Mouse (Mus musculus): Measurements from ENCODE around the gene Hook2. TPM values are rescaled to one million over a fixed set of nuclear protein-coding genes. Genes with fewer than 3 reads are reported as not detected.
A peak's percentile ranks its signal among the peaks of the same experiment; 100 is the strongest.

Gene Hook2
- total RNA-seq, 2 experiments from 2014 or later, result 2.7 TPM

GRCm38 (mm10) chr8:84987388-84987787, 3.0 kb upstream of the Hook2 start:
- no peak for DNase-seq

DNA sequence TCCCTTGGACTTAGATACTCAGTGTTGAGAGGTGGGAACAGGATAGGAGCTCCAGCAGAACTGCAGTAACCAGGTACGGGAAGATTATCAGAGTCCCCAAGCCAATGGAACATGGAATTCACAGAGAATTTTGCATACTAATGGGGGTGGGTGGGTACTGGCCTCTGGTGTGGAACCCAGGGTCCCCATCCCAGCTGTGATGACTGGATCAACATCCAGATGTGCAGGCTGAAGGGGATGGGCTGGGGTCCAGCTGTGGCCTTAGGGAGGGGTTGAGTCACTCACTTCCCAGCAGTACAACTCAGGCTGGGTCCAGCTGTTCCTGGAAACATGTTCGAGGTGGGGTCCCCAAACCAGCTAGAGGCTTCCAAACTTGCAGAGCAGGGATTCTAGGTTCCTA, 2.5 kb upstream of the Hook2 start:
- peak; percentile 57 to 71 for DNase-seq

DNA sequence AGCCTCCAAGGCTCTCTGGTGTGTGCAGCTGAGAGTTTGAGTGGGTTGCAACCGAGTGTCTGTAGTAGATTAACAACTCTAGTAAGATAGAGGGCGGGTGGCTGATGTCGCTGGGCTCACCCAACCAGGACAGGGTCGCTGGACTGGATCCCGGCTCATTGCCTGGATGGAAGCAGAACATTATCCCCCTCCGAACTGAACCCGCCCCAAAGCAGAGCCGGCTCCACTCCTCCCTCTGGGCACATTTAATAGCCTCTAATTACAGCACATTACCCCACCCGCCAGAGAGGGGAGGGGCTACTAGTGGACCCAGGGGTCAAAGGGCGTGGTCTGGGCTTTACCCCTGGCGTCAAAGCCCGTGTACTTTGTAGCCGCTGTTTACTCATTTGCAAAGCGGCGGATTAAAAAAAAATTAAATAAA, 1.1 kb upstream of the Hook2 start:
- DNase-seq, result peak; percentile 79 to 80

- peak; percentile 95 to 99 for DNase-seq
Measured at GRCm38 (mm10) chr8:84989810-84990209, 593 bp upstream of the Hook2 start.

DNA sequence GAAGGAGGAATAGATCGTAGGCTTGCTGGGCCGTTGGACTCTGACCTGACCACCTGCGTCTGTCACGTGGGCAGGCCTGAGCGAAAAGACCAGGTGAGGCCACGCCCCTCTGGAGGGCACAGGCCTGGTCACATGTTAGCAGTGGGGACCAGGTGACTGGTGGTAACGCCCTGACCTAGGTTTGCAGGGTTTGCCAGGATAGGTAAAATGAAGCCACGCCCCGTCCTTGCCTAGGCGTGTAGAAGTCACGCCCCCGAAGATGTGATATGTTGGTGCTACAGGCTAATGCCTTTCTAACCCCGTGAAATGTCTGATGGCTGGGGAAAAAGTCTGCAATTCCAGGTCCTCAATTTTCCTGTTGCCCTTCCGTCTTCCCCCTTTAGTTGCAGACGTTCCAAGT, 433 bp downstream of the Hook2 start:
- DNase-seq, result no peak

- no peak for DNase-seq
Measured at GRCm38 (mm10) chr8:84994375-84994774, 4.0 kb downstream of the Hook2 start.

- no peak for DNase-seq
Measured at GRCm38 (mm10) chr8:84995680-84996079, 5.3 kb downstream of the Hook2 start.

DNA sequence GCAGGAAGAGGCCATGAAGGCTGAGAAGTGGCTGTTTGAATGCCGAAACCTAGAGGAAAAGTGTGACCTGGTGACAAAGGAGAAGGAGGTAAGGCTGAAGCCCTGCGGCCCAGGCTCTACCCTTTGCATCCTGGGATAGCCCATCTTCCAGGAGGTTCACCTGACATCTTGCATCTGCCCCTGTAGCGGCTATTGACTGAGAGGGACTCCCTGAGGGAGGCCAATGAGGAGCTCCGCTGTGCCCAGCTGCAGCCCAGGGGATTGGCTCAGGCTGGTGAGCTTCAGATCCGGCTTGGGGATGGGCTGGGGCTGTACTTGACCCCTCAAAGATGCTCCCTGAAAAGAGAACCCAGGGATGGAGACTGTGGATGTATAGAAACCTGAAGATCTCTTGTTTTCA, 6.6 kb downstream of the Hook2 start:
- no peak for DNase-seq

GRCm38 (mm10) chr8:84997649-84998295, 7.4 kb downstream of the Hook2 start:
- DNase-seq, result peak; percentile 90 to 94

DNA sequence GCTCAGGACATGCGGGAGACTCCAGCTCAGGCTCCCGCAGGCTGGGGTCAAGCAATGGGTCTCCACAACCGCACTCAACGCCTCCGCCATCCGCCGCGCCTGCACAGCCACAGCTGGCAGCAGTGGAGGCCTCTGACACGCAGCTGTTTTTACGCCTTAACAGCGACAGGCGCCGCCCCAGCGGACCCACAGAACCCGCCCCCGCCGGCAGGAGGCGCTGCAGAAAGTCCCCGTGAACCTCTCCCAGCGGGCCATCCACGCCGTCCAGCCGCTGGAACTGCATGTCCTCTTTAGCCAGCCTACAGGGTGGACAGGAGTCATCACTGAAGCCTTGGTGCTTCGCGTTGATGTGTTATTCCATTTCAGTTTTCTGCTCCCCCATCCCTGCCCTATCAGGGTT, 17.3 kb downstream of the Hook2 start:
- no peak for DNase-seq

GRCm38 (mm10) chr8:85011242-85011641, 20.8 kb downstream of the Hook2 start:
- no peak for DNase-seq

DNA sequence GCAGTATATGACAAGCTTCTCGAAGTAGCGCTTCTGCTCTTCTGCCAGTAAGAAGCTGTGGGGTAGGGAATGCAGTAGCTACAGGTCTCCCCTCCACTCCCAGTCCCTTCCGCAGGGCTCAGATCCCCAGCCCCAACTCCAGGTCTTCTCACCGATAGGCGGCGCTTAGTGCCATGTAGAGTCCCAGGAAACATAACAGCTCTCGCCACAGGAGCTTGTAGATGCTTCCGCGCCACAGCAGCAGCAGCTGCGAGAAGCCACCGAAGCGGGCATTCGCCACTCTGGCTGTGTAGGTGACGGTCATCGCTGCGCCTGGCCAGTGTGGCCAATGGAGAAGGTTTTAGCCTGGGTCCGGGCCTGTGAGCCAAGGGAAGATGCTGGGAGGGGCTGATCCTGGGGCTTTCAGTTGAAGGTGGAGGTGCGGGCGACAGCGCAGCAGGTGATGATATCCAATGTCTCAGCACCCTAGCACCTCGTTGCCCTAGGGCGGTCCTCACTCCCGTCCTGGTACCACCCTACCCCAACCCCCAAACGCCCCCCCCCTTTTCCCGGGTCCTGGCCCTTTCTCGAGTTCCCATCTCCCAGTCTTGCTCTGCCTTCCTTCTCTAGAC, 22.9 kb downstream of the Hook2 start:
- peak; percentile 54 to 65 for DNase-seq

DNA sequence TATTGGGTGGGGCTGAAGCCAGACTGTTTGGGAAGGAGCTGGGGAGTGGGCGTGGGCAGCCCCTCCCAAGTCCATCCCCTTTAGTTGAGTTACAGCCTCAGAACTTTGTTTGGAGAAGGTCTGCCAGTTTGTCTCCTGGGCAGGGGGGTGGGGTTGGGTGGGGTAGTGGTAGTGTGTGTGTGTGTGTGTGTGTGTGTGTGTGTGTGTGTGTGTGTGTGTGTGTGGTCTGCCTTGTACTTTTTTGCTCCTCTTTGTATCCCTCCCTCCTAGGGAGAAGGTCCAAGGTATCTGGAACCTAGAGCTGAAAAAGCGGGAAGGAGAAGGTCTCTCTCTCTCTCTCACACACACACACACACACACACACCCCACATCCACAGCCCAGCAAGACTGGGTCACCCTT, 24.0 kb downstream of the Hook2 start, which contains the start of gene Best2:
Gene Best2, minus strand, starts transcription at position 101 of the 400 bp plus-strand sequence.
- DNase-seq, result no peak

DNA sequence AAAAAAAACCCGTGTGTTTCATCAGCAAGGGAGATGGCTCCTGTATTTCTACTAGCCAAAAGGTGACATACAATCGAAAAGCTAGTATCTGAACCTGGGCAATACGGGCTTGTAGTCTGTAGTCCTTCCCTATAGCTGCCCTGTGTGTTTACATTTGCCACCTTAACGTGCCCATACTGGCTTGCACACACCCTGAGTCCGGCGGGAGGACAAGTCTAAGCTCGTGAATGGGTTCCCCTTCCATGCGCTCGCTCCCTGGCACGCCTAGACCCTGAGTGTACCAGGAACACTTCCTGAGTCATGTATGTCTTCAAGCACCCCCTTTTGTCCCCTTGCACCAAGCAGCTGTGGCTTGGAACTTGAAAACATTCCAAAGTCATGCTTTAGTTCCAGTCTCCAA, 26.3 kb downstream of the Hook2 start:
- no peak for DNase-seq

DNA sequence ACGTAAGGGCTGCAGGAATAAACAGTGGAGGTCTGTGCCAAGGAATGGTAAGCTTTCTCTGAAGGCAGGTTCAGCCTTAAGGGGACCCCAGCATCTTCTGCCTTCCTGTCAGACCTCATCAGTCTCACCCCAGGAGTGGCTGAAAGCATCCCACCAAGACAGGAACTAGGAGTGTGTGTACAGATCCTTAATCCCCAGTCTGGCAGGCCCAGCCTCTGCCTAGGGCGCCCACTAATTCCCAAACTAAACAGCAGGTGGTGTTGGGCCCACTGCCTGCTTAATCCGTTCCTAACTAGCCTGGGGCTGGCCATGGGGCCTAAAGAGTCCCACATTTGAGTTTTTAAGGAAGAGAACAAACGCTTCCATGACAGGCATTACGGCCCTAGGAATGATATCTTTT, 26.8 kb downstream of the Hook2 start:
- DNase-seq, result no peak

DNA sequence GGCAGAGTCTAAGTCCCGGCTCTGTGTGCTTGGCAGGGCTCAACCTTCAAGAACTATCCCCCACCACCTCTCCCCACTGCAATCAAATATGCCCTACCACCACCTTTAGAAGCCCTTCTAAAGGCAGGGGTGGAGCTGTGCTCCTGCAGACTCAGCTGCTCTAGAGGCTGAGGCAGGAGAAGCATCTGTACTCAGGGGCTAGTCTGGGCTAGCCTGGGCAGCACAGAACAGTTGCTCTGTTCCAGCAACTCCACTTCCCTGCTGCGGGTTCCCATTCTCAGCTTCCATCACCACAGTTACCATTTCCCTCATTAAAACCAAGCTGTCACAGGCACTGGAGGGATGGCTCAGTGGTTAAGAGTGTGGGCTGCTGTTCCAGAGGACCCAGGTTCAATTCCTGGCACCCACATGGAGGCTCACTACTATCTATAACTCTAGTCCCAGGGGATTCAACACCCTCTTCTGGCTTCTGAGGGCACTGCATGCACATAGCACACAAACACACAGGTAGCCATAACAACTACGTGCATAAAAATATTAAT, 31.2 kb downstream of the Hook2 start:
- no peak for DNase-seq

DNA sequence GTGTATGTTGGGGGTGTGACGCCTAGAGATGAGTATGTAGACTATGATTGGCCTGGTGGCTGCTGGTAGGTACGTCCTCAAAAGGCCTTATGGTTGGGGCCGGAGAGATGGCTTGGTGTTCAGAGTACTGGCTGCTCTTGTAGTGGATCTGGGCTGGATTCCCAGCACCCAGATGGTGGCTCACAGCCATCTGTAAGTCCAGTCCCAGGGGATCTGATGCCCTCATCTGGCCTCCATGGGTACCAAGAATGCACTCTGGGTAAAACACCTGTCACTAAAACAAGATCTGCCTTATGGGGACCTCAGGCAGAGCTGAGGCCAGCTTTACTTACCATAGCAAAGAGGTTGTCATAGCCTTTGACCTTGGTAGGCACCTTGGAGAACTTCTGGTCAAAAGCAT, 33.4 kb downstream of the Hook2 start:
- no peak for DNase-seq

DNA sequence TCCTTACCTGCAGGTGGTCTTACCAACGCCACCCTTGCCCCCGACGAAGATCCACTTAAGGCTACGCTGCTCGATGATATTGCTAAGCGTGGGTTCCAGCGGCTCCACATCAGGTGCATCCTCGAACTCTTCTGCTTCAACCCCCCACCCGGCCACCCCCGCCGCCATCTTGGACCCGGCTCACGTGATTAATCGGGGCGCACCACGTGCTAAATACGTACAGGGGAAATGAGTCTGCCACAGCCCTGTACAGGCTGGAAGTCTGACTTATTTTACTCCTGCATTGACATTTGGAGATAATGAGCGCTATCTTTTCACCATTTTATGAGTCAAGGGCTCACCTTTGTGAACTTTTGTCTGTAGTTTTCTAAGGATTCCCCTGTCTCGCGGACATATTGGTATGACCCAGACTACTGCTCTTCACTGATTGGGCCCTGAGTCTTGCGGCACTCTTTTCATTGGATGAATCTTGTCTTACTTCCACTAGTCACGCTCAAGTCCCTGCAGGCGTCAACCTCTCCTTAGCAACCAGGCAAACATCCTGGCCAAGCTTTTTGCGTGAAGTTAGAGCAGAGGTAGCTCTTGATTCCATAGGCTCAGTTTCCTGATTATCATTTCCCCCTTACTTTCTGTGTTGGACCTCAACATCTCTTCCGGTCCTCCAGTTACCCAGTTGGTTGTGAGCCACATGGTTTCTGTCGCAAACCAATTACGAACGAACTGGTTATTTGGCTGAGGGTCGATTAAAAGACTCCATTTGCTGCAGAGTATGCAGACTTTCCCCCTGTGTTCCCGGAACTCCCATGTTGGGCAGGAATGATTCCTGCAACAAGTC, 34.9 kb downstream of the Hook2 start, which contains the start of gene Asna1:
Gene Asna1, minus strand, starts transcription at position 184 of the 835 bp plus-strand sequence.
- DNase-seq, result peak; percentile 92

DNA sequence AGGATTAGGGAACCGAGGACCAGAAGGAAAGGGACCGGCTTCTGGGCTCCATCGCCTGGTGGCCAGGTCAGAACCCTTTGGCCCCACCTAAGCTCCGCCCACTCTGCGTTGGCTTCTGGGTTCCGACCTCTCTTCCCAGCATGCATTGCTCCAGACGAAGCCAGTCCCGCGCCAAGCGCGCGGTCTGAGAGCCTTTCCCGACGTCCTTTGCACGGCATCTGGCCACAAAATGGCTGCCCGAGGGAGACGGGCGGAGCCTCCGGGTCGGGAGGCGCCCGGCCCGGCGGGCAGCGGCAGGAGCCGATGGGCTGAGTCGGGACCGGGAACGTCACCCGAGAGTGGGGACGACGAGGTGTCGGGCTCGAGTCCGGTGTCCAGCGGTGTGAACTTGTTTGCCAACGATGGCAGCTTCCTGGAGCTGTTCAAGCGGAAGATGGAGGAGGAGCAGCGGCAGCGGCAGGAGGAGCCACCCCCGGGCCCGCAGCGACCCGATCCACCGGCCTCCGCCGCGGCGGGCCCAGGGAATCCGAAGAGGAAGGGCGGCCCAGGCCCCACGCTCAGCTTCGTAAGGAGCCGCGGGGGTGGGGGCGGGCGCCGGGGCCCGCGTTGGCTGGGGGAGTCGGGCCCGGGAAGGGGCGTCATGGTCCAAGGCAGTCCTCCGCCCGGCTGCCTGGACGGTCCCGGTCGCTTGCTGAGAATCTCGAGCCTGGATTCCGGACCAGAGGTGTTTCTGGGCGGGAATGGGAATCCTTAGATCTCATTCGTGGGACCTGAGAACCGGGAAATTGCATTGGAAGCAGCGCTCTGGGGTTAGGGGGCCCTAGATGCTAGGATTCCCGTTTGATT, 36.5 kb downstream of the Hook2 start, which contains the start of gene Trir:
Gene Trir, plus strand, starts transcription at position 154 of the 846 bp plus-strand sequence.
- DNase-seq, result peak; percentile 98 to 99

- no peak for DNase-seq
Measured at GRCm38 (mm10) chr8:85027516-85027855, 37.1 kb downstream of the Hook2 start.

DNA sequence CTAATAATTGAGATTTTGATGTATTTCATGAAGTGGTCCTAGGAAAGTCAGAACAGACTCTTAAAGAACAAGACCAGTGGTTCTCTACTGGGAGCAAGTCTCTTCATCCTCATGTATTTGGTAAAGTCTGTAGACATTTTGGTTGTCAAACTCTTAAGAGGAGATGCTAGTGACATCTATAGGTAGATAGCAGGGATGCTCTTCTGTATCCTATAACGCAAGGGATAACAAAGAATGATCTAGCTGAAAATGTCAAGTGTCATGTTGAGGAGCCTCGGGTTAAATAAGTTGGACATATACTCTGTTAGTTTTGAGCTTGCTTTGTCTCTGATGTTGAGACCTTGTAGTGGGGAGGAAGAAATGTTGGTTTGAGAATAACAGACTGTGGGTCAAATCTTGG, 37.5 kb downstream of the Hook2 start:
- DNase-seq, result no peak

DNA sequence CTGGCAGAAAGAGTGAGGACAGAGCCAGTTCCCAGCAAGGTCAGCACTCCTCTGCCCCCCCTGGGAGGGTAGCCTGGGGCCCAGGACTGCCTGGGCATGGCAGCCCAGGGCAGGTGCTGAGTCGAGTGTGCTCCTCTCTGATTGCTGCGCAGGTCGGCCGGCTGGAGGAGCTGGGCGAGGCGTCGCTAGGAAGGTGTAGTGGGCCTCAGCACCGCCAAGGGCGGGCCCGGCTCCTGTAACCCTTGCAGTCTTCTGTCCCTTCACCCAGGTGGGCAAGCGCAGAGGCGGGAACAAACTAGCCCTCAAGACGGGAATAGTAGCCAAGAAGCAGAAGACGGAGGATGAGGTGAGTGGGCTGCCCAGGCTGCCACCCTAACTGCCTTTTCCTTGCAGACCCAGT, 38.9 kb downstream of the Hook2 start:
- peak; percentile 10 to 21 for DNase-seq

All from heart, adult 18-20 months (tissue).